ENCODE assay signal across 7 mouse cellular contexts in the genomic region with DNA sequence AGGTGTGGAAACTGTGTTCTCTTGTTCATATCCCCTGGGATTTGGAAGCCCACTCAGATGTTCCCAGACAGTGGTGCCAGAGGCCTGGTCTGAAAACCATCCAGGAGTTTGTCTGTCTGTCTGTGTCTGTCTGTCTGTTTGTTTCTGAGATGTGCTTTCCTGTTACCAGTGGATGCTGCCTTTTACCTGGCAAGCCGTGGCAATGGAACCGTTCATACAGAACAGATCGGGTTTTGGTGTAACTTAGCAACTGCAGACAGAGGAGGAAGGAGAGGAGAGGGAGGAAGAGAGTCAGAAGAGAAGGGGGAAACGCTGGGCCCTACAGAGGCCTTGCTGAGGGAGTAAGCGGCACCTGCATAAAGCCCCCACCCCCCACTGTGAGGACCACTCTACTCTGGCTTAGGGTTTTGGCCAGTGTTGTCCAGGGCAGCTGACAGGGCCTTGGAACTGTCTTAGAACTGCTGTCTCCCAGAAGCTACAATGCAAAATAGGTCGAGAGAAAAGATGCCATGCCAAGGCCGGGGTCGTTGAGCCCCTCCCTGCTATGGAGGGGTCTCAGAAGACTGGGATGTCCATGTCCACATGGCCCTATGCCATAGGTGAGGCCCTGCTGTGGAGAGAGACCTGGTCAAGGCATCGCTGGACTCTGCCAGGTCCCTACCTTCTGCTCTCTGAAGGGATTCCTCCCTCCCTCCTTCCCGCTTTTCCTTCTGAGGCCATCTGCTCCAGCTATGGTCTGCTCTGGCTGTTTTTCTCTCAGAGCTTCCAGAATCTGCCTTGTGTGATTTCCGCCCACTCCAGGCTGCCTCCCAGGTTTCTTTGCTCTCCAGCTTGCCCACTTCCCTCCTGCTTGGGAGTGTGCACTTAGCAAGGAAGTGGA.
DNase-seq lines count a peak whose midpoint lies in the region.

No protein-coding gene starts in this region.

- peak; percentile 81 for DNase-seq in layer of hippocampus, adult 11-12 months (ENCODE audit: low spot score)
- DNase-seq in layer of hippocampus, adult 9-10 months (ENCODE audit: low spot score): no peak
- peak; percentile 74 to 82 for DNase-seq in cerebellum, postnatal 10 days
- peak; percentile 86 for DNase-seq in layer of hippocampus, adult 9-11 months
- DNase-seq in right cerebral cortex, postnatal 25 days: peak; percentile 84
- DNase-seq in spleen, adult 12 weeks (ENCODE audit: low spot score): no peak
- no peak for DNase-seq in adipocyte (ENCODE audit: low spot score)

Comparison
In these comparisons a context has a peak if more than half of its experiments do, and no peak if none do; other contexts are left out.
1. DNase-seq: peak in layer of hippocampus, adult 11-12 months (single experiment), cerebellum, postnatal 10 days (2 of 2), layer of hippocampus, adult 9-11 months (single experiment) and right cerebral cortex, postnatal 25 days (single experiment); none in layer of hippocampus, adult 9-10 months (single experiment), spleen, adult 12 weeks (single experiment) and adipocyte (single experiment).